Mouse (Mus musculus) liver, adult 2 months (tissue): ENCODE data around the gene Evi5.

Experiments
- CTCF ChIP-seq: fragments of 200-500 bp; IDR thresholded peaks from 2 replicates; pipeline ENCODE4 v1.5.1; 2011; ENCODE audit warnings: low read depth, low read length, control low read depth
- POLR2A ChIP-seq: fragments of 200-500 bp; IDR thresholded peaks from 2 replicates; pipeline ENCODE4 v1.6.1; 2011; ENCODE audit warnings: low read length, control low read depth; ENCODE audit not compliant: insufficient read depth; ENCODE audit errors: extremely low read depth

- TF ChIP-seq POLR2A (no peak), CTCF (no peak)
These were observed 27.1 kb downstream of the Evi5 start for GRCm38 (mm10) chr5:107847817-107848216.
